Mouse (Mus musculus) lung, embryonic 15.5 days (tissue): ENCODE measurements at regions not wholly inside any gene's neighbourhood (a gene's known extent, or its start where the extent isn't known, plus 50 kb on each side); places are given as distances from the start of the nearest gene placed in this dataset.
A peak's percentile ranks its signal among the peaks of the same experiment; 100 is the strongest.

Experiments used
- ATAC-seq: fragments of 200-750 bp; cut with Nextera tagmentation; 2 replicates; pipeline ENCODE4 v1.8.0; 2017; ENCODE audit warnings: moderate number of reproducible peaks, borderline replicate concordance; ENCODE audit not compliant: low FRiP score, low TSS enrichment; ENCODE audit errors: extremely low read depth
- H3K27ac ChIP-seq: fragments of 300-500 bp; sonication (generic); 2 replicates; pipeline ENCODE4 v1.5.1; 2015; ENCODE audit warnings: moderate library complexity, mild to moderate bottlenecking, inconsistent platforms
- H3K27me3 ChIP-seq: fragments of 300-500 bp; sonication (generic); 2 replicates; pipeline ENCODE4 v1.6.1; 2015; ENCODE audit warnings: inconsistent platforms
- H3K36me3 ChIP-seq: fragments of 300-500 bp; sonication (generic); 2 replicates; pipeline ENCODE4 v1.6.1; 2015; ENCODE audit warnings: inconsistent platforms
- H3K4me1 ChIP-seq: fragments of 300-500 bp; sonication (generic); 2 replicates; pipeline ENCODE4 v1.6.1; 2015; ENCODE audit warnings: inconsistent platforms
- H3K4me2 ChIP-seq: fragments of 300-500 bp; sonication (generic); 2 replicates; pipeline ENCODE4 v1.6.1; 2015; ENCODE audit warnings: inconsistent platforms, mild to moderate bottlenecking, moderate library complexity
- H3K4me3 ChIP-seq: fragments of 300-500 bp; sonication (generic); 2 replicates; pipeline ENCODE4 v1.5.1; 2015; ENCODE audit warnings: mild to moderate bottlenecking, inconsistent platforms
- H3K9ac ChIP-seq: fragments of 300-500 bp; sonication (generic); 2 replicates; pipeline ENCODE4 v1.6.1; 2015; ENCODE audit warnings: inconsistent platforms
- H3K9me3 ChIP-seq: fragments of 300-500 bp; sonication (generic); 2 replicates; pipeline ENCODE4 v1.6.1; 2016; ENCODE audit warnings: inconsistent platforms
- WGBS: fragments of 180-500 bp; shearing (Covaris S2); methylation state at CpG from one replicate; pipeline ENCODE4 v1.1.7; 2015; 5-methylcytosine and 5-hydroxymethylcytosine counted together

DNA sequence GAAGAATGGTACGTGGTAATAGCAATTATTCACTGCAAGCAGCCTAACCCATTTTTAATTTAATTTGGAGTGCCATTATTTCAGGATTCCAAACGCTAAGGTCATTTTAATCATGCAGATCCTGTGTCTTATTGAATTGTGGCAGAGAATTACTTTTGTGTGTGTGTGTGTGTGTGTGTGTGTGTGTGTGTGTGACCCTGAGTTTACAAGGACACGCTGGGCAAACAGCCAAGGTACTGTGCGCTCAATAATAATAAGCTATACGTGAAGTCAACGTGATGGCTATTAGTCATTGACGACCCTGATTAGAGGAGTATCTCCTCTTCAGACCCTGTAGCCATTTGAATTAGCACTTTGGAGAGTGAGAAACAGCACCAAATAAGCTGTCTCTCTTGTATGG lies 144.1 kb downstream of the Klf7 start:
- no peak for ATAC-seq
- H3K4me2 ChIP-seq, result no peak overlapping the region
- H3K27me3 ChIP-seq, result no peaks in the 10 kb centered on the region
- no peak overlapping the region for H3K9ac ChIP-seq
- H3K36me3 ChIP-seq, result no peaks in the 10 kb centered on the region
- 64% methylated on average over 7 of the region's 7 CpGs for WGBS
- no peak overlapping the region for H3K4me3 ChIP-seq
- no peak overlapping the region for H3K27ac ChIP-seq
- 0 out of 2 replicates have a peak, but pooled peaks cover 5% of the 10 kb centered on the region for H3K4me1 ChIP-seq
- H3K9me3 ChIP-seq, result no peaks in the 10 kb centered on the region

DNA sequence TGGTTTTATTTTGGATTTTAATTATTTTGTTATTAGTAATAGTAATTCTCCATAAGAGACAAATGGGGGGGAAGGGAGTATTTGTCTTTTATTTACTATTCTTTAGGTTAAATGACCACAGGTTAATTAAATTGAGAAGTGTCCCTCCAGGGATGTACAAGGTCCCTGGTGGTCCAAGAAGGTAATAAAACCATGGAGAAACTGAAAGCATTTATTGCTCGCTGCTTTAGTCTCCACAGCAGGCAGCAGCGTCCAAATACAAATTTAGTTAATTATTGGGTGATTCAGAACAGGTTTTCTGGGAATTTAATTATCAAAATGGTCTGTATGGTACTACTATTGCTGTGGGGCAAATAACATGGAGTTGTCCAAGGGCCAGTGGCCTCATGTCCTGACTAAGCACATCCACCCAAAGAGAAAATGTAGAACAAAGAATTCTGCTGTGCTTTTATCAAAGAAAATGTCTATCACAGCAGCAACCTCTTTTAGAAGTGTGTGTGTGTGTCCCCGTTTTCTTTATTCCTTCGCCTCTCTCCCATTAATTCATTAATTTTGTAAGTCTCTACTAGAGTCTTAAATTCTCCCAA lies 144.7 kb downstream of the Klf7 start:
- Histone ChIP-seq H3K4me2 (no peak overlapping the region), H3K4me1 (0 out of 2 replicates have a peak, but pooled peaks cover 5% of the 10 kb centered on the region), H3K9ac (no peak overlapping the region), H3K4me3 (no peak overlapping the region), H3K9me3 (no peaks in the 10 kb centered on the region), H3K27me3 (no peaks in the 10 kb centered on the region), H3K36me3 (no peaks in the 10 kb centered on the region), H3K27ac (no peak overlapping the region)
- WGBS, result 87% methylated on average over 4 of the region's 4 CpGs
- ATAC-seq, result no peak

DNA sequence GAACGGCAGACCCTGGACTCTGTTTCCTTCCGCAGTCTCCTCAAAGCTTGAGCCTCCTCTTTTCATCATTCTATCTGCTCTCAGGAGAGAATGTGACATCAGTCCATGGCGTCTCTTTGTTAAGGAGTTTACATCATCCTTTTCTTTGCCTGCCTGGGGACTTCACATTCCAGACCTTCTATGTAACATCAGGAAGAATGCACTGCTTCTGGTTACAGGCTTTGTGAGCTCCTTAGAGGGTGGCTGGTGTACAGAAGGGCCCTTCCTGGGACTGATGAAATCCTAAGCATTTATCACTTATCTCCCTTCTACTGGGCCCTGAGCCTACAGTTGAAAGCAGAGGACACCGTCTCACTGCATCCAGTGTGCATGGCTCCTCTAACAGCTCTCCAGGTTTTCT lies 145.2 kb downstream of the Klf7 start:
- H3K9ac ChIP-seq, result no peak overlapping the region
- H3K4me2 ChIP-seq, result no peak overlapping the region
- ATAC-seq, result no peak
- no peaks in the 10 kb centered on the region for H3K9me3 ChIP-seq
- no peak overlapping the region for H3K4me3 ChIP-seq
- no peaks in the 10 kb centered on the region for H3K36me3 ChIP-seq
- 0 out of 2 replicates have a peak, but pooled peaks cover 5% of the 10 kb centered on the region for H3K4me1 ChIP-seq
- H3K27ac ChIP-seq, result no peak overlapping the region
- H3K27me3 ChIP-seq, result no peaks in the 10 kb centered on the region
- 47% methylated on average over 4 of the region's 4 CpGs for WGBS

DNA sequence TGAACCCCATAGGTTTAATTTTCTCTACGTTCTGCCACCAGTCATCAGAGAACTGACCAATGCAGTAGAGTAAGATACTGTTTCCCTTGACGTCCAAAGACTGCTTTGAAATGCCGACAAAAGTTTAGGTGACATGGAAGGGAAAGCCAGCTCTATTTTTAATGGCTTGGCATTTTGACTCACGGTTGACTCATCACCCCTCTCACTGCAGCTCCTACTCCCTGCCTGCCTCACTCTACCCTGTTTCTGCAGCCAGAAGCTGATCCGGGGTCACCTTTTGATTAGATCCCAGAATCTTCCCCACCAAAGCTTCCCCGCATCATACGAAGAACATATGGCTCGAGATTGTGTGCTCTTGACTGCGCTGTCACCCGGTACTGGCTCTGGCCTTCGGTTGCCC lies 154.2 kb downstream of the Klf7 start:
- no peaks in the 10 kb centered on the region for H3K36me3 ChIP-seq
- WGBS, result 76% methylated on average over 11 of the region's 11 CpGs
- H3K9ac ChIP-seq, result no peak overlapping the region
- no peaks in the 10 kb centered on the region for H3K27me3 ChIP-seq
- no peak overlapping the region for H3K4me2 ChIP-seq
- no peak overlapping the region for H3K4me3 ChIP-seq
- H3K4me1 ChIP-seq, result no peaks in the 10 kb centered on the region
- no peak overlapping the region for H3K27ac ChIP-seq
- no peaks in the 10 kb centered on the region for H3K9me3 ChIP-seq
- no peak for ATAC-seq

DNA sequence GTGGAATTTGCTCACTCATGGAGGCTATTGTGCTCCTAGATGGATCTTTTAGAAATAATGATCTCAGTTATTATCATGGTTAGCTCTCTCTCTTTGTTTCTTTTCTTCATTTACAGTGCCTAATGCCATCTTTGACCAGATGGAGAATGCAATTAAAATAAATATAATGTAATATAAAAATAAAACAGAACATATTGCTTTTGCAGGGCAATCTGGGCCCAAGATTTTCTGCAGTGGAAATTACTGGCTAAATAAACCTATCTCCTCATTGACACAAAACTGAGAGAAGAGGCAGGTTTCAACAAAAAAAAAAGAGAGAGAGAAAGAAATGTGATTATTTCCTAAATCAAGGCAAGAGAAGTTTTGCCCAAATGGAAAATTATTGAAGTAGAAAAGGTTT lies 156.6 kb downstream of the Klf7 start:
- ATAC-seq, result no peak
- Histone ChIP-seq H3K9me3 (no peaks in the 10 kb centered on the region), H3K4me3 (no peak overlapping the region), H3K36me3 (no peaks in the 10 kb centered on the region), H3K9ac (no peak overlapping the region), H3K27me3 (no peaks in the 10 kb centered on the region), H3K4me1 (no peaks in the 10 kb centered on the region), H3K27ac (no peak overlapping the region), H3K4me2 (no peak overlapping the region)

DNA sequence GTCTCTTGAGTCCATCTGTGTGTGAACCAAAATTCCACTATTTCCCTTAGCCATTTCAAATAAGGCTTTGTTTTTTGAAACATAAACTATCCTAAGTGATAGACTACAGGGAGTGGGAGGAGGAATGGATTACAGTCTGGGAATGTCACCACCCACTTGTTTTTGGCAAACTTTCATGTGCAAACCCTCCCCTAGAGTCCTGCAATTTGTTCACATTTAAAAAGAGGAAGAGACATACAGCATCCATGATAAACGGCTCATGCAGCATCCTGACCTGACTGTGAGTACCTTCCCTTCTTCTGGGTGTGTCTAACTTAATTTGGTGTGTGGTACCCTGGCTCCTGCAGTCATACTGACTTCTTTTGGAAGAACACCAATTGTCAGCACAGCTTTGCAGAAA lies 157.6 kb downstream of the Klf7 start:
- Histone ChIP-seq H3K27ac (no peak overlapping the region), H3K36me3 (no peaks in the 10 kb centered on the region), H3K27me3 (no peaks in the 10 kb centered on the region), H3K4me1 (no peaks in the 10 kb centered on the region), H3K9ac (no peak overlapping the region), H3K9me3 (no peaks in the 10 kb centered on the region), H3K4me3 (no peak overlapping the region), H3K4me2 (no peak overlapping the region)
- WGBS, result 48% methylated on average over 1 of the region's 1 CpGs
- ATAC-seq, result peak; percentile 49; the same call in 1 of the 2 replicates

DNA sequence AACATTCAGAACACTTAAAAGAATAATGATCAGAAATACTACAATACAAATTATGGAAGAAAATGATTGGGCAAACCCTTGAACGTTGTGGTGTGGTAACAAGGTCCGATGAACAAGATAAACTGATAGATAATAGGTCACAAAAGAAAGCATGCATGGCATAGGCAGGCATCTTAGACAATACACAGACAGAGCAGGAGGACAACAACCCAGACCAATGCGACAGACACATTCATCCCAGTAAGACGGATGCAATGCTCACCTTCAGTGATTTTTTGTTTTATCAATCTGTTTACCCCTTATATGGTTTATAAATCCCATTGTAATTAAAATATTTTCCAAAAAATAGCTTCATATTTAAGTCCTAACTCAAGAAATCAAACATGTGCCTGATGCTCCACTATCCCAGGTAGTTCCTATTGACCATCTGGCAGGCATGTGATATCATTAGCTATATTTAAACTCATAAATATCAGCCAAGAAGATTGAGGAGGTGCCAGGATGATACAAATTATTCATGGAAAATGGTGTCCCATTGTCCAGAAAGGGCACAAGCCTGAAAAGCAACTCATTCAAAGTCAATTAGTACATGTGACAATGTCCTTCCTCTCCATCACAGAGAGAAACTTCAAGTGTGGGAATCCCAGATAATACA lies 166.3 kb downstream of the Klf7 start:
- Histone ChIP-seq H3K4me2 (no peak overlapping the region), H3K4me1 (peaks cover 4% of the 10 kb centered on the region; the same call in 1 of the 2 replicates), H3K9me3 (no peaks in the 10 kb centered on the region), H3K27me3 (no peaks in the 10 kb centered on the region), H3K9ac (no peak overlapping the region), H3K4me3 (no peak overlapping the region), H3K36me3 (no peaks in the 10 kb centered on the region), H3K27ac (no peak overlapping the region)
- no peak for ATAC-seq
- WGBS, result 90% methylated on average over 4 of the region's 4 CpGs

DNA sequence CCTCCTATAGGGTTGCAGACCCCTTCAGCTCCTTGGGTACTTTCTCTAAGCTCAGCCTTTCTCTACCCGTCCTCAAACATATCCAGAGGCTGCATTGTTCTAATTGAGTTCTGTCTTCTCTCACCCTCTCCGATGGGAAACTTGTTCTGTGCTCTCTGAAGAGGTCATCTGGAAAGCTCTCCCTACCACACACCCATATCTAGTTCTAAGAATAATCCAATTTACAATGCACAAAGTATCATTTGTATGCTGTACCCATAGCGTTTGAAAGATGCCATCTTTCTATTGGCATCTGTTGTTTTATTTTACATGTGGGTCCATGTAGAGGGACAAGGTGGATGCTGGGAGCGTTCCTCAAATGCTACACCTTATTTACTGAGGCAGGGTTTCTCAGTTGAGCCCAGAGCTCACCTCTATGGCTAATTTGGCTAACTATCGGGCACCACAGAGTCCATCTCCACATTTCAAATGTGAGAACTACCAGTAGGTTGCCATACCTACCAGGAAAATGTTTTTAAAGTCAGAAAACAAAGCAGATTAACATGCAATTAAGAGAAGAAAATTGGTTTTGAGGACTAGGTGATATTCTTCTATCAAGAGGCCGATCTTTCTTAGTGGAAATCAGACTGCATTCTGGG lies 167.1 kb downstream of the Klf7 start:
- Histone ChIP-seq H3K27ac (no peak overlapping the region), H3K36me3 (no peaks in the 10 kb centered on the region), H3K9ac (no peak overlapping the region), H3K9me3 (no peaks in the 10 kb centered on the region), H3K27me3 (no peaks in the 10 kb centered on the region), H3K4me2 (no peak overlapping the region), H3K4me1 (peaks cover 4% of the 10 kb centered on the region; the same call in 1 of the 2 replicates), H3K4me3 (no peak overlapping the region)
- ATAC-seq, result no peak
- 93% methylated on average over 6 of the region's 6 CpGs for WGBS

DNA sequence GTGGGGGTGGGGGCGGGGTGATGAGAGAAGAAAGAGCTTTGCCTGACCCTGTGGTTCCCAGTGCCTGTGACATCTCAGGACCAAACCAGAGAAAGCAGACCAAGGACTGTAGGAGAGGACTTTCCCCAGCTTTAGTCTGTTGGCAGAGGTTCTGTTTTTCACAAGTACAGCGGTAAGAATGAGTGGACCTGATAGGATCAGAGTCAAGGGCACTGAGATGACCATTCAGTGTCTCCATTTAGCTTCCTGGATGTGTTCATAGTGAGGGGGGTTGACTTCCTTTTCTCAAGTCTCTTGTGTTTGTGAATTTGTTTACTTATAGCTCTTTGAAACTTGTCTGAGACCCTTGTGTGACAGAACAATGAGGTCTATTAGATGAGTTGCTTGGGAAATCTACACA lies 167.9 kb downstream of the Klf7 start:
- 49% methylated on average over 2 of the region's 2 CpGs for WGBS
- H3K9me3 ChIP-seq, result no peaks in the 10 kb centered on the region
- H3K4me2 ChIP-seq, result no peak overlapping the region
- no peak overlapping the region for H3K27ac ChIP-seq
- no peak overlapping the region for H3K9ac ChIP-seq
- H3K4me1 ChIP-seq, result peaks cover 4% of the 10 kb centered on the region; the same call in 1 of the 2 replicates
- no peaks in the 10 kb centered on the region for H3K27me3 ChIP-seq
- no peak overlapping the region for H3K4me3 ChIP-seq
- no peak for ATAC-seq
- no peaks in the 10 kb centered on the region for H3K36me3 ChIP-seq

DNA sequence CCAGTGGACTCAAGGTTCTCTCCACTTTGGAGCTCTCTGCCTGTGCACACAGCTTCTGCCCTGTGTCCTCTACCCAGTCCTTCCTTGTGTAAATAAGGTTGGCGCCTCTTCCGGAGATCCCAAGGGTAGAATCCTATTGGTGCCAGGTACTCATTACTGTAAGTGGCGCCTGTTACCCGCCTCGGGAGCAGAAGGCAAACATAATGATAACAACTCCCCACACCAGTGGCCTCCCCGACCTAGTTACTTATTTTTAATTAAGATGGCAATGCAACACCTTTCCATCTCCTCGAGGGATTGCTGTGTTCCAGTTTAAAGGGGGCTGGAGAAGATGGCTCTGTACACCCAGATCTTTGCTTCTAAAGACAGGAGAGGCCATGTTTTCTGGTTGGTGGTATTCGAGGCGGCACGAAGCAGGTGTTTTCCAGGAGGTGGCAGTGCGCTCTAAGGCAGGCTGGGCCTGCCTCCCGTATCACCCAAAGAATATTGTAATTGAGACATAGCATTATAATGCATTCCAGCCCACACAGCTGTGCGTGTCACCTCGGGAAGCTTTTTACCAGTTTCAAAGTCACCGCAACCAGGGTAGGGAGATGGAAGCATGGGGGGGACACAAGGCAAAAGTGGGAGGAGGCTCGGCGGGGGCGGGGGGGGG lies 168.7 kb downstream of the Klf7 start:
- H3K27ac ChIP-seq, result no peak overlapping the region
- H3K4me3 ChIP-seq, result no peak overlapping the region
- H3K36me3 ChIP-seq, result no peaks in the 10 kb centered on the region
- H3K4me2 ChIP-seq, result peak overlapping the region; percentile 22; the same call in 1 of the 2 replicates
- H3K9me3 ChIP-seq, result no peaks in the 10 kb centered on the region
- WGBS, result 47% methylated on average over 17 of the region's 18 CpGs
- H3K4me1 ChIP-seq, result peaks cover 4% of the 10 kb centered on the region; the same call in 1 of the 2 replicates
- no peaks in the 10 kb centered on the region for H3K27me3 ChIP-seq
- ATAC-seq, result no peak
- H3K9ac ChIP-seq, result no peak overlapping the region

DNA sequence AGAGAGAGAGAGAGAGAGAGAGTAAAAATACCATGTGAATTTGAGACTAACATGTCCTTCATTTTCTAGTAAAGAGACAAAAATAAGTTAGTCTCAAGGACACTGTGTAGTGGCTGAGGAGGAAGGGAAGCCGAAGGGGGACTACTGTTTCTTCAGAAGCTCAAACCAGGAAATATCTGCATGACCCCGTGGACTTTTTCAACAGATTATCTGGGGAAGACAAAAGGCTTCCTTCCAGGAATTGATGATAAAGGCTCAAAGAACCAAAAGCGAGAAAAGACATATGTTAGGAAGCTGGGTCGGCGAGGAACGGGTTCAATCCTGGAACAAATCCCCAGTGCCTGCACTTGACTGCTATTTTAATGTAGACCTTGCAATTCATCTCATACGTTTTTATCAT lies 170.4 kb downstream of the Klf7 start:
- no peak for ATAC-seq
- Histone ChIP-seq H3K27me3 (no peaks in the 10 kb centered on the region), H3K36me3 (no peaks in the 10 kb centered on the region), H3K4me3 (no peak overlapping the region), H3K9me3 (no peaks in the 10 kb centered on the region), H3K9ac (no peak overlapping the region), H3K27ac (no peak overlapping the region), H3K4me2 (no peak overlapping the region), H3K4me1 (peaks cover 4% of the 10 kb centered on the region; the same call in 1 of the 2 replicates)
- WGBS, result 55% methylated on average over 7 of the region's 7 CpGs

DNA sequence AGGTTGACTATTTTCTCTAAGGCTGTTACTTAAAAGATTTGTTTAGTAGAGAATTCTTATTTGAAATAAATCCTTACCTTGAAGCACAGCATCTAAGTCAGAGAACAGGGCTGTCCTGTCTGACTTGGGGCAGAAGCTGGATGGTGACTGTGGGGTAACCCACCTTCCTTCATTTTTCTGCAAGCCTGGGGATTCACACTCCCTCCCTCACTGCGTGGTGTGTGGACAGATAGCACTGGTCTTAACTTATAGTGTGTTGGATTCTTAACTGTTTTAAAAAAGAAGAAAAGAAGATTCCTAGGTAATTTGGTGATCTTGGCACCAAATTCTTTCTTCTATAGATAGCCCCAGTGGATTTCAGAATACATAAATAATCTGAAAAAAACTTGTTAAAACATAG lies 174.8 kb downstream of the Klf7 start:
- Histone ChIP-seq H3K4me2 (no peak overlapping the region), H3K9me3 (no peaks in the 10 kb centered on the region), H3K4me3 (no peak overlapping the region), H3K4me1 (no peaks in the 10 kb centered on the region), H3K36me3 (no peaks in the 10 kb centered on the region), H3K9ac (no peak overlapping the region), H3K27ac (no peak overlapping the region), H3K27me3 (no peaks in the 10 kb centered on the region)
- WGBS, result 64% methylated on average over 1 of the region's 1 CpGs
- no peak for ATAC-seq
